In genomic region chr1:64191242-64192220, GRCm38 (mm10) we compare ENCODE assay signal across 13 mouse cellular contexts.
DNase-seq lines count a peak whose midpoint lies in the region; ATAC-seq and TF ChIP-seq lines count a peak whose summit lies in the region.
"Had no signal": no experiment of that assay in that cellular context is flagged by ENCODE, and none has a peak within 500 bp of the region (broad histone marks: within the 10 kb centered on the region; RNA-seq: fewer than 3 reads in every experiment).

No protein-coding gene starts in this region.

- no peaks in the 10 kb centered on the region for H3K27me3 ChIP-seq in embryonic facial prominence, embryonic 11.5 days (ENCODE audit: control insufficient read depth, insufficient read depth, low read length)
- no peaks in the 10 kb centered on the region for H3K27me3 ChIP-seq in embryonic facial prominence, embryonic 10.5 days (replicated peaks; ENCODE audit: low read depth, poor library complexity, severe bottlenecking)
- no peaks in the 10 kb centered on the region for H3K27me3 ChIP-seq in embryonic facial prominence, embryonic 12.5 days
- no peaks in the 10 kb centered on the region for H3K27me3 ChIP-seq in hindbrain, embryonic 13.5 days
- H3K27me3 ChIP-seq in midbrain, postnatal 0 days (ENCODE audit: insufficient read depth, low read length), result no peaks in the 10 kb centered on the region
- no peaks in the 10 kb centered on the region for H3K27me3 ChIP-seq in thymus, adult 2 months (ENCODE audit: control insufficient read depth, insufficient read depth, low read length)

- peak; percentile 72; the same call in 1 of the 2 replicates for ATAC-seq in embryonic facial prominence, embryonic 11.5 days (replicated peaks; ENCODE audit: insufficient number of reproducible peaks, low FRiP score, low TSS enrichment, low read depth)
- ATAC-seq in embryonic facial prominence, embryonic 12.5 days (ENCODE audit: insufficient number of reproducible peaks, insufficient read depth, low FRiP score, low TSS enrichment), result 0 out of 2 replicates have a peak, but pooled peaks have one; percentile 23
- no peak for ATAC-seq in hindbrain, embryonic 13.5 days (ENCODE audit: low FRiP score)
- ATAC-seq in midbrain, postnatal 0 days (ENCODE audit: low FRiP score), result no peak
- ATAC-seq: CD4-positive, CD25-positive, alpha-beta regulatory T cell, adult 4 months had no signal

- no peak overlapping the region for H3K4me2 ChIP-seq in embryonic facial prominence, embryonic 11.5 days (ENCODE audit: low read depth, low read length)
- H3K4me2 ChIP-seq in embryonic facial prominence, embryonic 12.5 days (replicated peaks), result no peak overlapping the region
- H3K4me2 ChIP-seq in hindbrain, embryonic 13.5 days, result no peak overlapping the region
- no peak overlapping the region for H3K4me2 ChIP-seq in midbrain, postnatal 0 days (ENCODE audit: low read depth, low read length, poor library complexity, severe bottlenecking)
- H3K4me2 ChIP-seq: liver, embryonic 11.5 days had no signal

- no peak for TF ChIP-seq POLR2A in thymus, adult 2 months (IDR thresholded peaks at IDR 0.05; ENCODE audit: control insufficient read depth, extremely low read depth, insufficient read depth, low read length, poor library complexity)

- H3K9ac ChIP-seq in embryonic facial prominence, embryonic 11.5 days (replicated peaks; ENCODE audit: low read length), result no peak overlapping the region
- no peak overlapping the region for H3K9ac ChIP-seq in embryonic facial prominence, embryonic 12.5 days
- no peak overlapping the region for H3K9ac ChIP-seq in hindbrain, embryonic 13.5 days
- no peak overlapping the region for H3K9ac ChIP-seq in midbrain, postnatal 0 days (replicated peaks; ENCODE audit: low read length, poor library complexity, severe bottlenecking)

- DNase-seq in embryonic facial prominence, embryonic 11.5 days (ENCODE audit: low spot score), result no peak
- no peak for DNase-seq in embryonic facial prominence, embryonic 10.5 days (ENCODE audit: low spot score)
- peak; percentile 37 for DNase-seq in midbrain, postnatal 0 days (ENCODE audit: low spot score)
- DNase-seq in thymus, adult 18-20 months, result no peak
- DNase-seq in thymus, adult 2 months, result no peak
- no peak for DNase-seq in layer of hippocampus, postnatal 25 days (ENCODE audit: extremely low spot score in 1 of 2, low spot score in 1 of 2)
- DNase-seq: gastrocnemius, postnatal 14 days; lung, postnatal 4 days had no signal

- no peak overlapping the region for H3K4me3 ChIP-seq in embryonic facial prominence, embryonic 11.5 days (ENCODE audit: low read depth, low read length)
- H3K4me3 ChIP-seq in embryonic facial prominence, embryonic 10.5 days, result no peak overlapping the region
- H3K4me3 ChIP-seq in embryonic facial prominence, embryonic 12.5 days, result no peak overlapping the region
- H3K4me3 ChIP-seq in hindbrain, embryonic 13.5 days, result no peak overlapping the region
- no peak overlapping the region for H3K4me3 ChIP-seq in midbrain, postnatal 0 days (ENCODE audit: low read depth, low read length)
- no peak overlapping the region for H3K4me3 ChIP-seq in thymus, adult 2 months (ENCODE audit: control insufficient read depth, insufficient read depth, low read length)
- H3K4me3 ChIP-seq: left cerebral cortex, adult 2 months had no signal

- H3K4me1 ChIP-seq in embryonic facial prominence, embryonic 11.5 days (ENCODE audit: control insufficient read depth, insufficient read depth, low read length), result peaks cover 3% of the 10 kb centered on the region; the same call in 1 of the 2 replicates
- H3K4me1 ChIP-seq in embryonic facial prominence, embryonic 10.5 days, result peaks cover 43% of the 10 kb centered on the region
- H3K4me1 ChIP-seq in embryonic facial prominence, embryonic 12.5 days, result 0 out of 2 replicates have a peak, but pooled peaks cover 6% of the 10 kb centered on the region
- H3K4me1 ChIP-seq in hindbrain, embryonic 13.5 days (replicated peaks), result peaks cover 67% of the 10 kb centered on the region
- H3K4me1 ChIP-seq in midbrain, postnatal 0 days (ENCODE audit: insufficient read depth, low read length), result peaks cover 3% of the 10 kb centered on the region; the same call in 1 of the 2 replicates
- peaks cover 14% of the 10 kb centered on the region for H3K4me1 ChIP-seq in thymus, adult 2 months (replicated peaks; ENCODE audit: control insufficient read depth, insufficient read depth, low read length)

- WGBS in embryonic facial prominence, embryonic 11.5 days, result 61% methylated on average over 11 of the region's 11 CpGs
- WGBS in embryonic facial prominence, embryonic 10.5 days, result 68% methylated on average over 11 of the region's 11 CpGs
- 73% methylated on average over 11 of the region's 11 CpGs for WGBS in embryonic facial prominence, embryonic 12.5 days
- WGBS in hindbrain, embryonic 13.5 days, result 51% methylated on average over 11 of the region's 11 CpGs
- 54% methylated on average over 11 of the region's 11 CpGs for WGBS in midbrain, postnatal 0 days
- 97% methylated on average over 11 of the region's 11 CpGs for WGBS in thymus, adult 2 months

- H3K36me3 ChIP-seq in embryonic facial prominence, embryonic 11.5 days (replicated peaks; ENCODE audit: control insufficient read depth, insufficient read depth, low read depth, low read length), result no peaks in the 10 kb centered on the region
- no peaks in the 10 kb centered on the region for H3K36me3 ChIP-seq in embryonic facial prominence, embryonic 10.5 days (replicated peaks)
- H3K36me3 ChIP-seq in embryonic facial prominence, embryonic 12.5 days, result no peaks in the 10 kb centered on the region
- H3K36me3 ChIP-seq in hindbrain, embryonic 13.5 days, result no peaks in the 10 kb centered on the region
- no peaks in the 10 kb centered on the region for H3K36me3 ChIP-seq in midbrain, postnatal 0 days (ENCODE audit: insufficient read depth, low read length)
- H3K36me3 ChIP-seq in thymus, adult 2 months (ENCODE audit: control insufficient read depth, insufficient read depth, low read length), result no peaks in the 10 kb centered on the region

- no peak for TF ChIP-seq CTCF in midbrain, postnatal 0 days (IDR thresholded peaks at IDR 0.05)
- no peak for TF ChIP-seq CTCF in thymus, adult 2 months (IDR thresholded peaks at IDR 0.05; ENCODE audit: borderline replicate concordance, control insufficient read depth, extremely low read depth, insufficient read depth, low read length, poor library complexity)

- H3K9me3 ChIP-seq in embryonic facial prominence, embryonic 11.5 days (replicated peaks; ENCODE audit: control insufficient read depth, low read length), result no peaks in the 10 kb centered on the region
- no peaks in the 10 kb centered on the region for H3K9me3 ChIP-seq in embryonic facial prominence, embryonic 10.5 days
- no peaks in the 10 kb centered on the region for H3K9me3 ChIP-seq in embryonic facial prominence, embryonic 12.5 days
- H3K9me3 ChIP-seq in hindbrain, embryonic 13.5 days, result no peaks in the 10 kb centered on the region
- no peaks in the 10 kb centered on the region for H3K9me3 ChIP-seq in midbrain, postnatal 0 days (ENCODE audit: low read length)

- H3K27ac ChIP-seq in embryonic facial prominence, embryonic 11.5 days (replicated peaks; ENCODE audit: low read depth, low read length), result no peak overlapping the region
- no peak overlapping the region for H3K27ac ChIP-seq in embryonic facial prominence, embryonic 10.5 days (replicated peaks)
- no peak overlapping the region for H3K27ac ChIP-seq in embryonic facial prominence, embryonic 12.5 days
- peak overlapping the region; percentile 58 for H3K27ac ChIP-seq in hindbrain, embryonic 13.5 days
- 0 out of 2 replicates have a peak overlapping the region, but pooled peaks have one; percentile 12 for H3K27ac ChIP-seq in midbrain, postnatal 0 days (ENCODE audit: low read depth, low read length)
- H3K27ac ChIP-seq in thymus, adult 2 months (ENCODE audit: control insufficient read depth, insufficient read depth, low read length), result no peak overlapping the region
- H3K27ac ChIP-seq: left cerebral cortex, adult 2 months had no signal

Comparison
In these comparisons a context has a peak if more than half of its experiments do, and no peak if none do; other contexts are left out.
1. ATAC-seq: peak in embryonic facial prominence, embryonic 11.5 days (single experiment) and embryonic facial prominence, embryonic 12.5 days (single experiment); none in hindbrain, embryonic 13.5 days (single experiment) and midbrain, postnatal 0 days (single experiment).
2. H3K27ac ChIP-seq: peak in hindbrain, embryonic 13.5 days (single experiment) and midbrain, postnatal 0 days (single experiment); none in embryonic facial prominence, embryonic 11.5 days (single experiment), embryonic facial prominence, embryonic 10.5 days (single experiment), embryonic facial prominence, embryonic 12.5 days (single experiment) and thymus, adult 2 months (single experiment).